Mouse (Mus musculus) bone marrow, adult 2 months (tissue): ENCODE measurements around the gene Aff2.

Experiments
- CTCF ChIP-seq: fragments of 200-500 bp; IDR thresholded peaks from 2 replicates; pipeline ENCODE4 v1.5.1; 2011; ENCODE audit warnings: low read length, control low read depth; ENCODE audit not compliant: control insufficient read depth, insufficient read depth
- POLR2A ChIP-seq: fragments of 200-500 bp; IDR thresholded peaks from 2 replicates; pipeline ENCODE4 v1.6.1; 2011; ENCODE audit warnings: low read depth, mild to moderate bottlenecking, control low read depth, low read length, borderline replicate concordance; ENCODE audit not compliant: control insufficient read depth

- TF ChIP-seq CTCF (no peak), POLR2A (no peak)
Measured at GRCm38 (mm10) chrX:69359885-69360237, 233 bp upstream of the Aff2 start.
